Mouse (Mus musculus) fibroblast of lung, adult 2 months (primary cell): ENCODE results near the gene Hhatl.
A peak's percentile ranks its signal among the peaks of the same experiment; 100 is the strongest.

ENCODE experiments used
- DNase-seq: peaks from one replicate; pipeline ENCODE4 v3.0.0-alpha.2; 2011; ENCODE audit warnings: low read depth

Gene Hhatl

GRCm38 (mm10) chr9:121759091-121760081 lies 32.9 kb downstream of the Hhatl start, which contains the start of gene Zfp651:
Gene Zfp651, plus strand, starts transcription at chr9:121759330.
- peak; percentile 22 for DNase-seq

- DNase-seq: peak; percentile 53
Measured at GRCm38 (mm10) chr9:121757835-121758814, 34.2 kb downstream of the Hhatl start.

- DNase-seq: peak; percentile 25
Measured at GRCm38 (mm10) chr9:121757432-121757831, 34.9 kb downstream of the Hhatl start.

GRCm38 (mm10) chr9:121756785-121757184 lies 35.5 kb downstream of the Hhatl start:
- no peak for DNase-seq

- no peak for DNase-seq
Measured at GRCm38 (mm10) chr9:121754624-121755023, 37.7 kb downstream of the Hhatl start.

GRCm38 (mm10) chr9:121752774-121753173 lies 39.5 kb downstream of the Hhatl start:
- no peak for DNase-seq

GRCm38 (mm10) chr9:121744051-121744450 lies 48.3 kb downstream of the Hhatl start:
- DNase-seq: no peak

- DNase-seq: no peak
Measured at GRCm38 (mm10) chr9:121741168-121741567, 51.1 kb downstream of the Hhatl start.

GRCm38 (mm10) chr9:121740490-121740889 lies 51.8 kb downstream of the Hhatl start:
- no peak for DNase-seq
